Mouse (Mus musculus) liver, embryonic 14.5 days (tissue): ENCODE measurements around the gene Rpp25.

ENCODE experiments used
- CTCF ChIP-seq: IDR thresholded peaks from 2 replicates; pipeline ENCODE4 v1.5.1; 2016; ENCODE audit warnings: antibody characterized with exemption, low read depth, control low read depth
- EP300 ChIP-seq: IDR thresholded peaks from 2 replicates; pipeline ENCODE4 v1.6.1; 2016; ENCODE audit warnings: antibody characterized with exemption, low read depth

DNA sequence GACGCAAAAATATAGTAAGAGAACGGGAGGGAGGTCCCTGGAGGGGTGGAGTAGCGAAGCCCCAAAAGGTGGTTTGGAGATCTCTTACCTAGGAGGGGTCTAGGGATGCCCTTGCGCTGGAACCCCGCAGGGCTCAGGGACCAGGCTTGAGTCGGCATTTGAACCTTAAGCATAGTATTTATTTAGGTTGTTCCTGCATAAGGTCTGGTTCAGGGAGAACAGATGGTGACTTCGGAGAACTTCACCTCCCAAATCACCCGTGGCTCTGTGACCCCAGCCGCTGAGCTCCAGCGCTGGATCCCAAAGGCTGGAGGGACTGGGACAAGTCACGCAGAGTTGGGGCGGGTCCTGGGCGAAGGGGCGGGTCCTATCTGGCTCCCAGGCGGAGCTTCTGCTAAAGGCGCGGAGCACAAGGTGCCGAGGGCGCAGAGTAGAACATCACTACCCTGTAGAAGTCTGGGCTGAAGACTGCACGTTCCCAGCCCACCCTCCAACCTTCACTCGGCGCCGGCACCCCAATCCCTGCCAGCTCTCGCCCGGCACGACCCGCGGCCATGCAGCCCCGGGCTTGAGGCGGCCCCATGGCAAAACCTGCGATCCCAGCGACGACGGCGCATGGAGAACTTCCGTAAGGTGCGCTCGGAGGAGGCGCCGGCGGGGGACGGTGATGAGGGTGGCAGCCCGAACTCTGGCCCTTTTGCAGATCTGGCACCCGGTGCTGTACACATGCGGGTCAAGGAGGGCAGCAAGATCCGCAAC lies at the start of gene Rpp25:
- TF ChIP-seq CTCF (no peak), EP300 (no peak)
